Mouse (Mus musculus) cerebellum, adult 18-20 months (tissue): ENCODE data around the gene Sfmbt1.
"Not testable (repeated sequence)": the region's sequence is repeated elsewhere in the genome, so short reads cannot be mapped to it uniquely, and the experiment has no call there.

Experiments used
- DNase-seq, 2 experiments: peaks; one replicate each; pipeline ENCODE4 v3.0.0; 2021

Sfmbt1 gene

GRCm38 (mm10) chr14:30718696-30719095 lies 4.0 kb downstream of the Sfmbt1 start:
- not testable (repeated sequence) for DNase-seq

GRCm38 (mm10) chr14:30719514-30719913 lies 4.9 kb downstream of the Sfmbt1 start:
- DNase-seq = no peak

GRCm38 (mm10) chr14:30721850-30722249 lies 7.2 kb downstream of the Sfmbt1 start:
- DNase-seq = no peak

- no peak for DNase-seq
Observed at GRCm38 (mm10) chr14:30722406-30722805, 7.8 kb downstream of the Sfmbt1 start.

GRCm38 (mm10) chr14:30731896-30732295 lies 17.2 kb downstream of the Sfmbt1 start:
- DNase-seq = no peak

- no peak for DNase-seq
Observed at GRCm38 (mm10) chr14:30734665-30735064, 20.0 kb downstream of the Sfmbt1 start.

- no peak for DNase-seq
Observed at GRCm38 (mm10) chr14:30735810-30736209, 21.2 kb downstream of the Sfmbt1 start.

GRCm38 (mm10) chr14:30736413-30736812 lies 21.8 kb downstream of the Sfmbt1 start:
- DNase-seq = no peak

- no peak for DNase-seq
Observed at GRCm38 (mm10) chr14:30743891-30744290, 29.2 kb downstream of the Sfmbt1 start.

- no peak for DNase-seq
Observed at GRCm38 (mm10) chr14:30746160-30746559, 31.5 kb downstream of the Sfmbt1 start.

GRCm38 (mm10) chr14:30757239-30757638 lies 42.6 kb downstream of the Sfmbt1 start:
- DNase-seq = no peak

GRCm38 (mm10) chr14:30761211-30761610 lies 46.6 kb downstream of the Sfmbt1 start:
- DNase-seq = no peak

- no peak for DNase-seq
Observed at GRCm38 (mm10) chr14:30762131-30762903, 47.7 kb downstream of the Sfmbt1 start.

- DNase-seq = no peak
Observed at GRCm38 (mm10) chr14:30762904-30763568, 48.4 kb downstream of the Sfmbt1 start.

- no peak for DNase-seq
Observed at GRCm38 (mm10) chr14:30784614-30785013, 70.0 kb downstream of the Sfmbt1 start.

GRCm38 (mm10) chr14:30789471-30789870 lies 74.8 kb downstream of the Sfmbt1 start:
- DNase-seq = no peak

GRCm38 (mm10) chr14:30792871-30793270 lies 78.2 kb downstream of the Sfmbt1 start:
- DNase-seq = no peak

GRCm38 (mm10) chr14:30801756-30802155 lies 87.1 kb downstream of the Sfmbt1 start:
- DNase-seq = no peak

GRCm38 (mm10) chr14:30821136-30821535 lies 106.5 kb downstream of the Sfmbt1 start:
- no peak for DNase-seq

- DNase-seq = no peak
Observed at GRCm38 (mm10) chr14:30824456-30824995, 109.9 kb downstream of the Sfmbt1 start.

GRCm38 (mm10) chr14:30825021-30825475 lies 110.4 kb downstream of the Sfmbt1 start:
- no peak for DNase-seq

- DNase-seq = peak; percentile 91 to 95
Observed at GRCm38 (mm10) chr14:30825476-30826131, 111.0 kb downstream of the Sfmbt1 start, which contains the start of gene Tmem110. Tmem110 (plus strand) TSS chr14:30825590.
